Mouse (Mus musculus): ENCODE measurements at regions not wholly inside any gene's neighbourhood (a gene's known extent, or its start where the extent isn't known, plus 50 kb on each side); places are given as distances from the start of the nearest gene placed in this dataset.

DNA sequence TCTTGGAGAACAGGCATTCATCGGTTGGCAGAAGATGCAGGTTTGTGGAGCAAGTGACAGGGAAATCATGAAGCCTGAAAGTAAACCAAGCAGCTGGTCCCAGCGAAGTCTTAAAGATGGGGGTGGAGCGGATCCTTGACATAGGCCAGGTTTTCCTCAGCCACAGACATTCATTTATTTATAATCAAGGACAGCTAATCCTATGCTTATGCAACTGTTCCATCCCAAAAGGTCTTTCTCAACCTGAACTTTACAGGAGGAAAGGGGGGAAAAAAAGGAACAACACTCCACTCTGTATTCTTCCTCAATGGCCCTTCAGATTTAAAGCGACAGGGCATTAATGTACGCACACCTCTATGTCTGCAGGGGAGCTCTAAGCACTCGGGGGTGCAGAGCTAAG lies 121.6 kb downstream of the Gadd45g start:
- TF ChIP-seq CTCF (conservative IDR thresholded peaks at IDR 0.05; ENCODE audit: low read length) (no peak), POU5F1 (IDR thresholded peaks at IDR 0.05; ENCODE audit: borderline replicate concordance, low read length) (no peak)

Measured in E14TG2a.4 (cell line).